In genomic region chr4:140115053-140115452, GRCm38 (mm10) we compare ENCODE assay signal across 19 mouse cellular contexts.
A peak's percentile ranks its signal among the peaks of the same experiment; 100 is the strongest.
DNase-seq lines count a peak whose midpoint lies in the region; ATAC-seq and TF ChIP-seq lines count a peak whose summit lies in the region.
"Had no signal": no experiment of that assay in that cellular context is flagged by ENCODE, and none has a peak within 500 bp of the region (broad histone marks: within the 10 kb centered on the region; RNA-seq: fewer than 3 reads in every experiment).

No protein-coding gene starts in this region.

- H3K36me3 ChIP-seq in hindbrain, postnatal 0 days (ENCODE audit: insufficient read depth, low read length), result no peaks in the 10 kb centered on the region
- no peaks in the 10 kb centered on the region for H3K36me3 ChIP-seq in hindbrain, embryonic 13.5 days
- H3K36me3 ChIP-seq in liver, embryonic 14.5 days (replicated peaks; ENCODE audit: control insufficient read depth, insufficient read depth, low read depth), result no peaks in the 10 kb centered on the region
- no peaks in the 10 kb centered on the region for H3K36me3 ChIP-seq in liver, embryonic 12.5 days
- H3K36me3 ChIP-seq in testis, adult 2 months (ENCODE audit: control insufficient read depth, insufficient read depth, low read length), result no peaks in the 10 kb centered on the region
- H3K36me3 ChIP-seq: embryonic facial prominence, embryonic 12.5 days; G1E; heart, embryonic 15.5 days; hindbrain, embryonic 10.5 days; liver, embryonic 15.5 days had no signal

- no peak overlapping the region for H3K9ac ChIP-seq in hindbrain, postnatal 0 days (replicated peaks; ENCODE audit: low read length)
- no peak overlapping the region for H3K9ac ChIP-seq in hindbrain, embryonic 13.5 days
- no peak overlapping the region for H3K9ac ChIP-seq in liver, embryonic 14.5 days (replicated peaks)
- H3K9ac ChIP-seq in liver, embryonic 12.5 days, result no peak overlapping the region
- H3K9ac ChIP-seq: embryonic facial prominence, embryonic 12.5 days; heart, embryonic 15.5 days; liver, embryonic 15.5 days had no signal

- H3K27me3 ChIP-seq in hindbrain, postnatal 0 days (ENCODE audit: insufficient read depth, low read length), result no peaks in the 10 kb centered on the region
- peaks cover 12% of the 10 kb centered on the region for H3K27me3 ChIP-seq in hindbrain, embryonic 13.5 days
- no peaks in the 10 kb centered on the region for H3K27me3 ChIP-seq in liver, embryonic 14.5 days (ENCODE audit: control insufficient read depth, insufficient read depth, low read length)
- H3K27me3 ChIP-seq in liver, embryonic 12.5 days (replicated peaks), result peaks cover 10% of the 10 kb centered on the region
- no peaks in the 10 kb centered on the region for H3K27me3 ChIP-seq in testis, adult 2 months (ENCODE audit: control insufficient read depth, insufficient read depth, low read length)

- 94% methylated on average over 6 of the region's 6 CpGs for WGBS in hindbrain, postnatal 0 days
- 93% methylated on average over 6 of the region's 6 CpGs for WGBS in hindbrain, embryonic 13.5 days
- WGBS in liver, embryonic 14.5 days (ENCODE audit: insufficient replicate concordance), result 64% methylated on average over 6 of the region's 6 CpGs
- 68% methylated on average over 6 of the region's 6 CpGs for WGBS in liver, embryonic 12.5 days (ENCODE audit: insufficient replicate concordance)

- ATAC-seq in hindbrain, postnatal 0 days, result no peak
- ATAC-seq in hindbrain, embryonic 13.5 days (ENCODE audit: low FRiP score), result no peak
- ATAC-seq in liver, embryonic 14.5 days (ENCODE audit: insufficient read depth), result no peak
- no peak for ATAC-seq in liver, embryonic 12.5 days
- ATAC-seq: intestine, embryonic 16.5 days had no signal

- no peaks in the 10 kb centered on the region for H3K9me3 ChIP-seq in hindbrain, postnatal 0 days (ENCODE audit: low read length)
- no peaks in the 10 kb centered on the region; the same call in 1 of the 2 replicates for H3K9me3 ChIP-seq in hindbrain, embryonic 13.5 days
- H3K9me3 ChIP-seq in liver, embryonic 14.5 days (ENCODE audit: control insufficient read depth, low read length), result no peaks in the 10 kb centered on the region
- H3K9me3 ChIP-seq in liver, embryonic 12.5 days (replicated peaks), result no peaks in the 10 kb centered on the region; the same call in 1 of the 2 replicates
- H3K9me3 ChIP-seq: embryonic facial prominence, embryonic 12.5 days; heart, embryonic 15.5 days; liver, embryonic 15.5 days had no signal

- H3K4me2 ChIP-seq in hindbrain, postnatal 0 days (ENCODE audit: low read depth, low read length), result no peak overlapping the region
- H3K4me2 ChIP-seq in hindbrain, embryonic 13.5 days, result no peak overlapping the region
- no peak overlapping the region for H3K4me2 ChIP-seq in liver, embryonic 14.5 days (ENCODE audit: low read depth)
- H3K4me2 ChIP-seq in liver, embryonic 12.5 days, result no peak overlapping the region
- H3K4me2 ChIP-seq: embryonic facial prominence, embryonic 12.5 days; heart, embryonic 15.5 days; liver, embryonic 15.5 days had no signal

- no peaks in the 10 kb centered on the region for H3K4me1 ChIP-seq in hindbrain, postnatal 0 days (ENCODE audit: insufficient read depth, low read length)
- peaks cover 21% of the 10 kb centered on the region for H3K4me1 ChIP-seq in hindbrain, embryonic 13.5 days (replicated peaks)
- H3K4me1 ChIP-seq in liver, embryonic 14.5 days (replicated peaks; ENCODE audit: control insufficient read depth in 2 of 2, insufficient read depth in 2 of 2, low read length in 1 of 2), result no peaks in the 10 kb centered on the region
- no peaks in the 10 kb centered on the region for H3K4me1 ChIP-seq in liver, embryonic 12.5 days
- H3K4me1 ChIP-seq in testis, adult 2 months (ENCODE audit: control insufficient read depth, insufficient read depth, low read length), result no peaks in the 10 kb centered on the region
- H3K4me1 ChIP-seq: embryonic facial prominence, embryonic 12.5 days; heart, embryonic 15.5 days; hindbrain, embryonic 10.5 days; liver, embryonic 15.5 days had no signal

- no peak for DNase-seq in hindbrain, postnatal 0 days (ENCODE audit: low spot score)
- DNase-seq in liver, embryonic 14.5 days (ENCODE audit: low read depth in 3 of 3, low spot score in 3 of 3), result no peak
- DNase-seq in testis, postnatal 10 days (ENCODE audit: low spot score), result no peak
- DNase-seq in embryo, embryonic 9.5 days (ENCODE audit: extremely low spot score), result no peak
- DNase-seq: cerebellum, adult 11 months; cerebellum, postnatal 36 days; heart, adult 11 months; kidney, postnatal 25 days; midbrain, embryonic 14.5 days; spleen, adult 18-20 months had no signal

- TF ChIP-seq POLR2A in testis, adult 2 months (IDR thresholded peaks at IDR 0.05; ENCODE audit: control insufficient read depth, low read depth, low read length), result no peak

- no peak overlapping the region for H3K4me3 ChIP-seq in hindbrain, postnatal 0 days (ENCODE audit: low read length)
- H3K4me3 ChIP-seq in hindbrain, embryonic 13.5 days, result no peak overlapping the region
- H3K4me3 ChIP-seq in liver, embryonic 14.5 days (ENCODE audit: insufficient read depth in 1 of 2, low read depth in 2 of 2, low read length in 2 of 2), result no peak overlapping the region
- no peak overlapping the region for H3K4me3 ChIP-seq in liver, embryonic 12.5 days
- H3K4me3 ChIP-seq in testis, adult 2 months (ENCODE audit: control insufficient read depth, low read depth, low read length), result no peak overlapping the region
- H3K4me3 ChIP-seq: embryonic facial prominence, embryonic 12.5 days; heart, embryonic 15.5 days; hindbrain, embryonic 10.5 days; liver, embryonic 15.5 days had no signal

- TF ChIP-seq CTCF in hindbrain, postnatal 0 days (IDR thresholded peaks at IDR 0.05; ENCODE audit: low read depth), result peak; percentile 57
- TF ChIP-seq CTCF in liver, embryonic 14.5 days (IDR thresholded peaks at IDR 0.05; ENCODE audit: low read depth), result peak; percentile 58
- TF ChIP-seq CTCF in testis, adult 2 months (IDR thresholded peaks at IDR 0.05; ENCODE audit: control insufficient read depth, insufficient read depth, insufficient replicate concordance, low read depth, low read length), result peak; percentile 54; the same call in 1 of the 2 replicates

- no peak overlapping the region for H3K27ac ChIP-seq in hindbrain, postnatal 0 days
- H3K27ac ChIP-seq in hindbrain, embryonic 13.5 days, result no peak overlapping the region
- no peak overlapping the region for H3K27ac ChIP-seq in liver, embryonic 14.5 days
- H3K27ac ChIP-seq in liver, embryonic 12.5 days, result no peak overlapping the region
- no peak overlapping the region for H3K27ac ChIP-seq in testis, adult 2 months (ENCODE audit: control insufficient read depth, insufficient read depth, low read depth, low read length)
- H3K27ac ChIP-seq: embryonic facial prominence, embryonic 12.5 days; heart, embryonic 15.5 days; hindbrain, embryonic 10.5 days; liver, embryonic 15.5 days had no signal

- TF ChIP-seq EP300 in liver, embryonic 14.5 days (IDR thresholded peaks at IDR 0.05; ENCODE audit: low read depth), result no peak
